Mouse (Mus musculus): Measurements from ENCODE around the gene Mtrex.

Gene Mtrex

DNA sequence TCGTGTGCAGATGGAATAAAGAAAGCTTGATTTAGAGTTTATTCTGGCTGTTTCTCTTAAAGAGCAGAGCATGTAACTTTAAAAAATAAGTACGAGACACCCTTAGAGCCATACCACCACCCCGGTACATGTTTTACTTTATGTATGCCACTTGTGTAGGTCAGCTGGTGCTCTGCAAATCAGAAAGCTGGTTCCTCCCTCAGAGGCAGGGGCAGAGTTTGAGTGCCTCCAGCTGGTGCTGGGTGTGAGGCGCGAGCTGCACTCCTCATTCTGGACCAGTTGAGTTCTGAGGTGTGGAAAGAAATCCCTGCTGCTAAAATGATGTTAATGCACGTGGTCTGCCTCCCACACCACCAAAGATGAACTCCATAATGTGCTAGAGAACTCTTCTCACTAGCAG, 72.8 kb downstream of the Mtrex start:
- TF ChIP-seq GATA4 (IDR thresholded peaks at IDR 0.05; ENCODE audit: insufficient replicate concordance, low read length): no peak

DNA sequence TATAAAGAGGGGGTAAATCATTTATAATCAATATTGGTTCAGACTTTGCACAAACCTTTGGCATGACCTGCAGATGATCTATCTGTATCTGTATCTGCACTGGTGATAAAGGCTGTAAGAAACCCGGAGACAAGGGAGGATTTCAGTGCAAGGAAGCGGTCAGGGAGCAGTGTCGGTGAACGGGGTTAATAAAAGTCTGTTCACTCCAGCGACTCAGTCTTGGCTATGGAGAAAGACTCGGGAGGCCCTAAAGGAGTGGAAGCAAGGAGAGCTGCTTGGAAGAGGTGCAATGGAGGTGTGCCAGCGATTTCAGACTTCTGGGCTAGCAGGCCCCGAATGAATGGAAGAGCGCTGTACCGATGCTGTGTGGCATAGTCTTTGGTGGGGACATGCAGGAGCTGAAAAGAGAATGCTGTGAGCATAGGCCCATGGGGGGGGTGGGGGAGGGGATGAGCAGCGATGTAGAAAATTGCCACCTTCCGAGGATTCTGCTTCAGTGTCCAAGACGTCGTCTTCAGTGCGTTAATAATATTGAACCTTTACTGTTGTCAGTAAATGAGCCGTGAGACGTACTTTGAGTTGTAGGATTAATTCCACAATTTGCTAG, 73.4 kb downstream of the Mtrex start:
- no peak for TF ChIP-seq GATA4 (IDR thresholded peaks at IDR 0.05; ENCODE audit: insufficient replicate concordance, low read length)

DNA sequence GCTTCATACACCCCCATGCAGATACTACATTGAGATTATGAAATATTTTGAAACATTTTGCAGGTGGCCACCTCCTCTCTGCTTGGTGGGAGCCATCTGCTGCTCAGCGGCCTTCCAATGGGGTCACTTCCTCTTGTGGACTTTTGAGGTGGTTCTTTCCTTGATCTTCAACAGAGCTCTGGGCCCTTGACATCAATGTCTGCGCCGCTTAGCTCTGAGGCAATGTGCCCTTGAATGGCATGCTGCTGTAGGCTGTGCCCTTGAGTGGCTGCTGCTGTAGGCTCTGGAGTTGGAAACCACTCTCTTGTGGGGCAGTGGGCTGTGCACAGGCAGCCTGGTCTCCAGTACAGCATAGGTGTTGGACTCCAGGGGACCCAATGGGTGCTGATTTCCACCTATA, 81.3 kb downstream of the Mtrex start:
- no peak for TF ChIP-seq GATA4 (IDR thresholded peaks at IDR 0.05; ENCODE audit: insufficient replicate concordance, low read length)

DNA sequence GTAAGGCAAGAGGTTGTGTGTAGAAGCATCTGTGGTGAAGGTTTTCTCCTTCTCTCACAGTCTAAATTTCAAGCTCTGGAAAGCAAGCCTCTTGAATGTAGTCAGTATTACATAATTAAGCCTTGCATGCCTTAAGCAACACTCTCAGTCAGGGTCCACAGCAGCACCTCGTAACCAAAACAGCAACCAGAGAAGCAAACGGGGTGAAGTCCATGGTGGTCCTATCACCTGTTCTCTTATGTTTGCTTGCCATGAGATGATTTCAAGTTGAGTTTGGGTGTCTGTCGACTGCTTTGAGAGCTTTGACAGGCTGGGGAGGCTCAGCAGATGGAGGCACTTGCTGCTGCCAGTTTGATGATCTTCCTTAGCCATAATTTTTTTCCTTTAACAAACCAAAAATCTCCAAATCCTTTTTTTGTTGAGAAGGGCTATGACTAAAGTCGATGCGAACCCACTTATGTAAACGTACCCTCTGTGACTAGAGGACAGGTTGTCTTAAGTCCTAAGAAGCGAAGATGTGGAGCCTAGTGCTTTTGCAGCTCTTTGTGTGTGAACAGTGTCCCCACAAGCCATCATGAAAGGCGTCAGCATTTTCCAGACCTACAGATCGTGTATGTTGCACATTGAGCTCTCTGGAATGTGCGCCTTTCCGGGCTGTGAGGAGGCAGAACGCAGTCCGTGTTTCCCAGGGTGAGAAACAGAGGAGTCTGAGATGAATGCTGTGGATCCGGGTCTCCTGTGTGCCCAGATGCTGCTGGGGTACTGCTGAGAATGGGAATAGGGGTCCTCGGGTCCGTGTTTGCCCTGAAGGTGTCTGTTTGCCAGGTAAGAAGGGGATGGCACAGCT, 86.7 kb downstream of the Mtrex start:
- TF ChIP-seq GATA4 (IDR thresholded peaks at IDR 0.05; ENCODE audit: insufficient replicate concordance, low read length): no peak

DNA sequence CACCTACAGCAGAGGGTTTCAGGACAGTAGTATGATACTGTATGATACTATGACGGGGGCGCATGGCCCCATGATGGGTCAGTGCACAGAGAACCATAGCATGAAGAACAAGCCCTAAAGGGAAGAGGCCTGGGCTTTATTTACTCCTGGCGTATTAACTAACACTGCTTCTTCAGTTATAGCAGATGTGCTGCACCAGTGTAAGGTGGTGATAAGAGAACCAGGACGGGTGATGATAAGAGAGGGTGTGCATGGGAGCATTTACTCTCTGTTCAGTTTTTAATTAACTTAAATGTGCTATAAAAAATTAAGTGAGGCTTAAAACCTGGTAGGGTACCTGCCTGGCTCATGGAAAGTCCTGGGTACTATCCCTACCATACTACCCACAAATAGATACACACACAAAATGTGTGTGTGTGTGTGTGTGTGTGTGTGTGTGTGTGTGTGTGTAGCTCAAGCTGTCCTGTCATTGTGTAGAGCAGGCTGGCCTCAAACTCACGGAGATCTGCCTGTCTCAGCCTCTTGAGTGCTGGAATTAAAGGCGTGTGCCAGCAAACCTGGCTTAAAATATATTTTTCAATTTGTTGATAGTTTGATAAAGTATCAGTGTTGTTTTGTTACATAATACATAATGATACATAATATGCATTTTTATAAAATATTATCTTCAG, 88.5 kb downstream of the Mtrex start:
- no peak for TF ChIP-seq GATA4 (IDR thresholded peaks at IDR 0.05; ENCODE audit: insufficient replicate concordance, low read length)

DNA sequence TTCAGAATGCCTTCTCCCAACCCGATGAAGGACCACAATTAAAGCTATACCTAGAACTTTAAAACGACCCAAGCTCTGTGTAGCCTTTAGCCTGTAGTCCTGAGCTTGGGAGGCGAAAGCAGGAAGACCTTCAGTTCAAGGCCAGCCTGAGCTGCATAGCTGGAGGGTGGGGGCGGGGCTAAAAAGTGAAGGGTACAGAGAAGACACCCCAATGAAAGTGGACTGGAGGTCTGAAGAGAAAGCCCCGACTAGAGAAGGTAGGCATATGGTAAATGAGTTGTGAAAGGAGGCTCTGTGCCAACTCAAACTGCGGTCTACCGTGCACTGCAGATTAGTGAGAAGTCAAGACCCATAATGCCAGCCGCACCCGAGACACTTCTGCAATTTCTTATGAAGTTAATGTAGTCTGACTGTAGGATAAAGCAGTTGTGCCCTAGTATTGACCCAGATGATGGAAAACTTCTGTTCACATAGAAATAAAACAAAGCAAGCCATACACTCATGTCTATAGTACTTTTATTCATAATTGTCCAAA, 89.5 kb downstream of the Mtrex start:
- no peak for TF ChIP-seq GATA4 (IDR thresholded peaks at IDR 0.05; ENCODE audit: insufficient replicate concordance, low read length)

DNA sequence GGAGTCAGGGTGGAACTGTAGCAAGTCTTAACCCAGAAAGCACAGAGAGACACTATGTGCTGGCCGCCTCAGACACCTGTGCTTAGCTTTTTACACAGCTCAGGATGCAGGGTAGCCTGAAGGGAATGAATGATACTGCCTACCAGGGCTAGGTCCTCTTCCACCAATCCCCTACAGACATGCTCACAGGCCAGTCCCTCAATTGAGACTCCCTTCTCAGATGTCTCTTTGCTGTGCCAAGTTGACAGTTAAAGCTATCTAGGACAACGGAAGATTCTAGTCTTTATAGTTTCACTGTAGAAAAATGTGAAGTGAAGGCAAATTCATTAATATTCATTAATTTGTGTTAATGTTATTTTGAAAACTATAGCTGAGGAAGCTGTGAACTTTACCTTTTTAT, 90.2 kb downstream of the Mtrex start:
- no peak for TF ChIP-seq GATA4 (IDR thresholded peaks at IDR 0.05; ENCODE audit: insufficient replicate concordance, low read length)

DNA sequence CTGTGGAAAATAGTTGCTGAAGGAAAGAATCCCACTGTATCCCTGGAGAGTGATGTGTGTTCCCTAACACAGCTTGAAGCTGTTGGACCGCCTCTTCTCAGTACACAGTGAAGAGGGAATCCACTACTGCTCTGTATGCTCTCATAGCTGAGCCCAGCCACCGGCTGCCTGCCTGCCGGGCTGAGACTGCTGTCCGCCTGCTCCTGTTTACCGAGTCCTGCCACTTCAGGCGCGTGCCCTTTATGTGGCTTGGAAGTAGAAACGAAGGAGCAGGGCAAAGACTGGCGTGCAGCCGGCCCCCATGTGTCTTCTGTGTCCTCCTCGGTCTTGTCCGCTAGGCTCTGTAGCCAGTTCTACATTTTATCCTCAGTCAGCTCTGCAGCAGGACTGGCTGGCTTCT, 92.1 kb downstream of the Mtrex start:
- TF ChIP-seq GATA4 (IDR thresholded peaks at IDR 0.05; ENCODE audit: insufficient replicate concordance, low read length): no peak

DNA sequence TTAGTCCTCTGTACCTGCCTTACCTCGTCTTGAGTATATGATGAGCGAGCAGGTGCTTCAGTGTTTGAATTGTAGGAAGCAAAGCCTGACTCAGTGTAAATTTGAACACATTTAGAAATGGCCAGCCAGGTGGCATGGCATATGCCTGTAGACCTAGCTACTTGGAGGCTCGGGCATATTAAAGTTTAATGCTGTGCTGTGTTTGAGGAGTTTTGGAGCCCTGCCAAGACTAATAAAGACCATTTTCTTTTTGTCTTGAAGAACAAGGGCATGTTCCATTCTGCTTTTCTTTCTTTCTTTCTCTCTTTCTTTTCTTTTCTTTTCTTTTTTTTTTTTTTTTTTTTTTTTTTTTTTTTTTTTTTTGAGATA, 93.3 kb downstream of the Mtrex start:
- TF ChIP-seq GATA4 (IDR thresholded peaks at IDR 0.05; ENCODE audit: insufficient replicate concordance, low read length): no peak

DNA sequence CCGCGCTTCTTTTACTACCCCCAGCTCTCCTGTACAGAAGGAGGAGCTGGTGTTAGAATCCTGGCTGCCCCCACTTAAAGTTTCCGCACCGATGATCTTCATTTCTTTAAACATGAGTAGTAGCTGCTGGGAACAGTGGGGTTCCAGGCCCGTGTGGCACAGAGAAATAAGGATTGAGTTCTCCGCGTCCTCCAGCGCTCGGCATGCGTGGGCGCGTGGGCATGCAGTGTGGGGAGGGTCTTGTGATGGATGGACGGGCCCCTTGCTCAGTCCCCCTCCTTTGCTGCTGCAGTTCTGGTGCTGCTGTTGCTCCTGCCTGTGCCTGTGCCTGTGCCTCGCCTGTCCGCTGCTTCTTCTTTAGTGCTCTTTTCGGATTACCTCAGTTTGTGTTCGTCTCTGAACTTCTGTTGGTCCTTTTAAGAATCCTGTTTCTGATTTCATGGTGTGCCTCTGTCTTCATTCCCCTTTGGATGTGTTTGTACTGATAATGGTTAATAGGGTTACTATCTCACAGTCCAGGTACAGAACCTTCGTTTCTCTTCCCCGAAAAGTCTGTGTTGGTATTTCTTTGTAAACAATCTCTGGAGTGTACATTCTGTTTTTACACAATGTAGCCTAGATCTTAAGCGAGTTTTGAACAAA, 93.8 kb downstream of the Mtrex start:
- TF ChIP-seq GATA4 (IDR thresholded peaks at IDR 0.05; ENCODE audit: insufficient replicate concordance, low read length): no peak

DNA sequence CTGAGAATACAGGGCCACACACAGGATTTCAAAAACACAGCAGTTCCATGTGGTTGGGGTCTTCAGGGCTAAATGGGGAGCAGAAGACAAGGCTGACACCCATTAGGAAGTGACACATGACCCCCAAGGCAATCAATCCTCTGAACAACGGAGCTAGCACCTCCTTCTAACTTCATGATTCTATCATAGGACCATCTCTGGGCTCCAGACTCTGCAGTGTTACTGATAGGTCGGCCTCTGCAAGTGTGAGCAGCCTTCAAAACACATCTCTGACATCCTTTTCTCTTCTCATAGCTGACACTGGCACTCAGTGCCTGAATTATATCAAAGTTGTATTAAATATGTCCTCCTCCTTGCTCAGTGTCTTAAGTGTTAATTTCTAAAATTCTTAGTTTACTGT, 94.6 kb downstream of the Mtrex start:
- TF ChIP-seq GATA4 (IDR thresholded peaks at IDR 0.05; ENCODE audit: insufficient replicate concordance, low read length): no peak

DNA sequence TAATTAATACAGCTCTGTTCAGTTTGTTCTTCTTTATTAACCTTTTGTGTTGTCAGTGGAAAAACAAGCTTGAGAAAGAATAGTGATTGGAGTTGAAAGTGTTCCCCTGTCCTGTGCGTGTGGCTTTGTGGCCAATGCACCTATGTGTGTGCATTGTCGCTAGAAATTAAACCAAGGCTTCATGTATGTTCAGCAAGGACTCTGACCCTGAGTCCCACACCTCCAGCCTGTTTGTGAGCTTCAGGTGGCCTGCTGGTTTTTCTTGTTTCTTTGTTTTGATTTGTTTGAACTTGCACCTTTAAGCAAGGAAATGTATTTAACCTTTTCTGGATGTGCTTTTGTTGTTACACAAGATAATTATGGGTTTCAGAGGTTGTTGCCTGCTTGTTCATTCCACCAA, 97.6 kb downstream of the Mtrex start:
- TF ChIP-seq GATA4 (IDR thresholded peaks at IDR 0.05; ENCODE audit: insufficient replicate concordance, low read length): no peak

DNA sequence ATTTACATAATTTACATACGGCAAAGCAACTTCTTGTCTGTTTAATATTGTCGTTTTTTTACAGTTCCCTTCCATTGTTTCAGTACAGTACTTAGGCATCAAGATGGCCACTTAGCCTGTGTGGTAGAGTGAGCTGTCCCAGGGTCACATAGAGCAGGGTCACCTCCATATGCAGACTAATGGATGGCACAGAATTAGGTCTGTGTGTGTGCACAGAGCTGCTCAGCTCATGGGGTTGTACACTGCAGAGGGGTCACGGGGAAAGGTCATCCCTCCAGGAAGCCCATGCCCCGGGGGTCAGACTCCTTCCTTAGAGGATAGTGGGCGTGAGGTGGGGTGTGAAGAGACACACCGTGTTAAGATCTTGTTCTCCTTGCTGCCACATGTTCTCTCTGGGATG, 101.7 kb downstream of the Mtrex start:
- no peak for TF ChIP-seq GATA4 (IDR thresholded peaks at IDR 0.05; ENCODE audit: insufficient replicate concordance, low read length)

DNA sequence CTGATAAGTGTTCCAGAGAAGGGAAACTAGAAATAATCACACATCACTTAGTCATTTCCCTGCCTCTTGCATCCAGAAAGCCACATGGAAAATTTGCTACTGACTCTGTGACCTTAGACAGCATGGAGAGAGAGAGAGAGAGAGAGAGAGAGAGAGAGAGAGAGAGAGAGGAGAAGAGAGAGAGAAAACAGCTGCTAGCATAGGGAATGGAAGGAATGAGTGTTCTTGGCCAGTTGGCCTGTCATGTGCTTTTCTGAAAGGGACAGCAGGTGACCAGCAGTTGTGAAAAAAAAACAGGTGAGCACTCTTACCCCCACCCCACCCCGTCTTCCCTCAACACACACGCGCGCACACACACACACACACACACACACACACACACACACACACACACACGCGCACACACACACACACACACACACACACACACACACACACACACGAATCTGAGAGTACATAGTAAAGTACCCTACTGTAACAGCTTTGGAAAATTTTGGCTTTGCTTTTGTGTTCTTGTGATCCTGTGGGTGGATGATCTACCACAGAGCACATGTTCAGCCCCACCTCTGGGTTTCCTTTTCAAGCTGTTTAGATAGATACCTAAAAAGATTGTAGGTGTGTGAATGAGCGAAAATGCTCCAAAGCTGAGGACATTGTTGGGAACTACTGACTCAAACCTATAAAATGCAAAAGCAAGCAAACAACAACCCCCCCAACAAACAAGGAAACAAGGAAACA, 103.1 kb downstream of the Mtrex start:
- no peak; the same call in 1 of the 2 replicates for TF ChIP-seq GATA4 (IDR thresholded peaks at IDR 0.05; ENCODE audit: insufficient replicate concordance, low read length)

Measured in liver, adult (tissue).